Mouse (Mus musculus) cortical plate, adult 2 months (tissue): ENCODE measurements around the gene Slc24a2.

ENCODE experiments used
- CTCF ChIP-seq: fragments of 200-500 bp; IDR thresholded peaks from 2 replicates; pipeline ENCODE4 v1.5.1; 2011; ENCODE audit warnings: mild to moderate bottlenecking, control low read depth, low read length; ENCODE audit not compliant: insufficient read depth; ENCODE audit errors: extremely low read depth
- POLR2A ChIP-seq: fragments of 200-500 bp; IDR thresholded peaks from 2 replicates; pipeline ENCODE4 v1.6.1; 2011; ENCODE audit warnings: mild to moderate bottlenecking, low read length, control low read depth; ENCODE audit not compliant: insufficient read depth; ENCODE audit errors: extremely low read depth

GRCm38 (mm10) chr4:87041412-87041997, 188.8 kb downstream of the Slc24a2 start:
- TF ChIP-seq CTCF (no peak), POLR2A (0 out of 2 replicates have a peak, but pooled peaks have one; percentile 18)
